Mouse (Mus musculus) granulocyte monocyte progenitor cell, adult 5-6 weeks (primary cell): ENCODE results near the gene Nlrp10. TPM values are rescaled to one million over a fixed set of nuclear protein-coding genes. Genes with fewer than 3 reads are reported as not detected.

Experiments used
- ATAC-seq: replicated peaks from 2 replicates; pipeline ENCODE4 v1.8.0; 2016; ENCODE audit warnings: mild to moderate bottlenecking, moderate TSS enrichment, inconsistent platforms; ENCODE audit not compliant: poor library complexity, severe bottlenecking
- total RNA-seq, 2 experiments: library from RNA; stranded (forward) in 1 of 2; stranded (reverse) in 1 of 2; fragments of 200-712, 200-1000 nt in 1 of 2; fragments of >200 nt in 1 of 2; fragmentation: Nextera tagmentation in 1 of 2; gene quantifications; 2 replicates each; pipeline ENCODE4 v1.2.3; 2014 to 2017

The Nlrp10 gene
- total RNA-seq, 2 experiments from 2014 or later = 1.2 to 1.4 TPM

- ATAC-seq = peak; percentile 82
Measured at GRCm38 (mm10) chr7:108927043-108927442, 2.9 kb downstream of the Nlrp10 start.

GRCm38 (mm10) chr7:108903969-108904368, 26.0 kb downstream of the Nlrp10 start:
- no peak for ATAC-seq

- no peak for ATAC-seq
Measured at GRCm38 (mm10) chr7:108894320-108894719, 35.7 kb downstream of the Nlrp10 start, which contains the start of gene Olfr519. Gene Olfr519 (minus strand): TSS chr7:108894420.

GRCm38 (mm10) chr7:108884906-108885305, 45.1 kb downstream of the Nlrp10 start, which contains the start of gene Olfr518:
Gene Olfr518 (minus strand): TSS chr7:108885006.
- ATAC-seq = no peak

GRCm38 (mm10) chr7:108872279-108872678, 57.7 kb downstream of the Nlrp10 start, which contains the start of gene Olfr517:
Gene Olfr517 (minus strand): TSS chr7:108872379.
- ATAC-seq = no peak

Other genes starting within 250 kb of the Nlrp10 start
- not detected in 2 replicates for gene Olfr512, start 216.9 kb downstream of the Nlrp10 start, total RNA-seq (2014; fragmentation: Nextera tagmentation)
- gene Olfr512, start 216.9 kb downstream of the Nlrp10 start, total RNA-seq (2017) = not detected in 2 replicates
- gene Olfr513, start 179.2 kb downstream of the Nlrp10 start, total RNA-seq (2014; fragmentation: Nextera tagmentation) = not detected in 2 replicates
- not detected in 2 replicates for gene Olfr513, start 179.2 kb downstream of the Nlrp10 start, total RNA-seq (2017)
- gene Olfr514, start 104.2 kb downstream of the Nlrp10 start, total RNA-seq (2014; fragmentation: Nextera tagmentation) = not detected in 2 replicates
- gene Olfr514, start 104.2 kb downstream of the Nlrp10 start, total RNA-seq (2017) = not detected in 2 replicates
- gene Olfr516, start 79.6 kb downstream of the Nlrp10 start, total RNA-seq (2014; fragmentation: Nextera tagmentation) = not detected in 2 replicates
- not detected in 2 replicates for gene Olfr516, start 79.6 kb downstream of the Nlrp10 start, total RNA-seq (2017)
- not detected in 2 replicates for gene Olfr517, start 57.8 kb downstream of the Nlrp10 start, total RNA-seq (2014; fragmentation: Nextera tagmentation)
- gene Olfr517, start 57.8 kb downstream of the Nlrp10 start, total RNA-seq (2017) = not detected in 2 replicates
- gene Olfr518, start 45.2 kb downstream of the Nlrp10 start, total RNA-seq (2014; fragmentation: Nextera tagmentation) = not detected in 2 replicates
- not detected in 2 replicates for gene Olfr518, start 45.2 kb downstream of the Nlrp10 start, total RNA-seq (2017)
- gene Olfr519, start 35.8 kb downstream of the Nlrp10 start, total RNA-seq (2014; fragmentation: Nextera tagmentation) = not detected in 2 replicates
- gene Olfr519, start 35.8 kb downstream of the Nlrp10 start, total RNA-seq (2017) = not detected in 2 replicates
- 236 and 262 TPM in 2 replicates for gene Eif3f, start 4.2 kb upstream of the Nlrp10 start, total RNA-seq (2014; fragmentation: Nextera tagmentation)
- 54.0 and 70.5 TPM in 2 replicates for gene Eif3f, start 4.2 kb upstream of the Nlrp10 start, total RNA-seq (2017)
- not detected in 2 replicates for gene Tub, start 20.2 kb upstream of the Nlrp10 start, total RNA-seq (2014; fragmentation: Nextera tagmentation)
- gene Tub, start 20.2 kb upstream of the Nlrp10 start, total RNA-seq (2017) = not detected in 2 replicates
- 0.56 and 1.1 TPM in 2 replicates for gene Ric3, start 153.2 kb upstream of the Nlrp10 start, total RNA-seq (2014; fragmentation: Nextera tagmentation)
- 0.62 and 2.8 TPM in 2 replicates for gene Ric3, start 153.2 kb upstream of the Nlrp10 start, total RNA-seq (2017)
- gene Lmo1, start 245.0 kb upstream of the Nlrp10 start, total RNA-seq (2014; fragmentation: Nextera tagmentation) = 23.7 and 33.5 TPM in 2 replicates
- gene Lmo1, start 245.0 kb upstream of the Nlrp10 start, total RNA-seq (2017) = 7.1 and 9.4 TPM in 2 replicates